Mouse (Mus musculus) frontal cortex, postnatal 10 days (tissue): ENCODE measurements at regions not wholly inside any gene's neighbourhood (a gene's known extent, or its start where the extent isn't known, plus 50 kb on each side); places are given as distances from the start of the nearest gene placed in this dataset.

Experiments
- DNase-seq, 2 experiments: peaks; one replicate each; pipeline ENCODE4 v3.0.0; 2022; ENCODE audit warnings: low spot score in 2 of 2, mixed read lengths in 1 of 2

DNA sequence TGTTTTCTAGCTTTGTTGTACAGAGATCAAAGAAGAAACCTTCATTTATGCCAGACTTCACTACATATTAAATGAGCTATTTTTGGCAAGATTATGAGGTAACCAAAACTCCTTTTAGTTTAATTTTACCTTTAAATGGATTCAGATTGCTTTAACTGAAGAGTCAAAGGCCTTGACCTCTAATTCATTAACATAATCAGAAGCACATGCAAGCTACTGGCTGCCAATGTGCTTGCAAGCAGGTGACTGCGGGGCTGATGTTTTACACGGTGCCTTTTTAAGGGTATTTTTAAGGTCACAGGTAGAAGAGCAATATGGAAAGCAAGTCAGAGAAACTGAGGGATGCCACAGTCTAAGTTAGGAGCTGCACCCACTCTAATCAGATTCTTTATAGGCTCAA lies 1066.0 kb upstream of the Zeb2 start:
- DNase-seq = no peak

- DNase-seq = no peak
Measured at GRCm38 (mm10) chr2:46179741-46180140, 1062.5 kb upstream of the Zeb2 start.

GRCm38 (mm10) chr2:46168488-46168887 lies 1051.3 kb upstream of the Zeb2 start:
- DNase-seq = no peak

- no peak for DNase-seq
Measured at GRCm38 (mm10) chr2:46149848-46150247, 1032.7 kb upstream of the Zeb2 start.

DNA sequence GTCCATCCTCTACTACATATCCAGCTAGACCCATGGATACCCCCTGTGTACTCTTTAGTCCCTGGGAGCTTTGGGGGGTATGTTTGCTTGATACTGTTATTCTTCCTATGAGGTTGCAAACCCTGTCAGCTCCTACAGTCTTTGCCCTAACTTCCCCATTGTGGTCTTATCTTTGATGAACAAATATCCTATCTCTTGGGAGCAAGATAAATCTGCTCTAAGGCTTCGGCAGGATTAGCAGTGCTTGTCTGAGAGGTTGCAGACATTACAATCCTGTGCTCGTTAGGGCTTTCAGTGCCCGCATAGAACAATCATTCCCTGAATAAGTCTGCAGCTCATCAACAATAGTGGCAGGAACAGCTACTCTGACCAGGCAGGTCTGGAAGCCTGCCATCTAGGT lies 1002.7 kb upstream of the Zeb2 start:
- DNase-seq = no peak

- no peak for DNase-seq
Measured at GRCm38 (mm10) chr2:46106991-46107390, 989.8 kb upstream of the Zeb2 start.

DNA sequence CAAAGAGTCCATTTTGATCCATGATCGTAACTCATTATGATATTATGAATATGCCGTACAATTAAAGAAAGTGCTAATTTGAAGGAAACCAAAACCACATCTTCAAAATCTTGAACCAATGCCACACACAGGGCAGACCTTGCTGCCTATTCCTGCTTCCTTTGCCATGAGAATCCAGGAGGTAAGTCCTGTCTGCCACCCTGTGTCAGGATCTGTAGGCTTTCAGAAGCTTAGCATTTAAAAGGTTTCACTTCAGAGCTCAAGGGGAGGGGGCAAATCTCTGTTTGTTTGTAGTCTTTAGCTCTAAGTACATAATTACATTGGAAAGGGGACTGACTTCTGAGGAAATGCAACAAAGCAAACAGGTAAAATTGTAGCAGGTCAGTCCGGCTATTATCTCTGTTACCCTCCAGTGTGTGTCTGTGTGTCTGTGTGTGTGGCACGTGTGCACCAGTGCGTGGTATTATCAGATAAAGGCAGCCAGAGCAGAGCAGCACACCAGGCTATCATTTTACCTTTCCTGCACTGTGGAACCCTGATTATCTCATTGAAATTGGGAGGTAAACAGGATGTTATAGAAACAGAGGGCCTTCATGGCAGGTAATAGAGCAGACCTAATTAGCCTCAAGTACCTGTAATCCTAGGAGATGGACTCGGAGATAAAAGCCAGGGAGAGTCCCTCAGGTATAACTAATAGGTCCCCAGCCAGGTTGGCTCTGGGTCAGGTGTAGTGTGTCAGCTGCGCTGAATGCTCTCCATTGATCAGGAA lies 948.0 kb upstream of the Zeb2 start:
- DNase-seq = no peak

GRCm38 (mm10) chr2:46055729-46056128 lies 938.5 kb upstream of the Zeb2 start:
- no peak for DNase-seq

DNA sequence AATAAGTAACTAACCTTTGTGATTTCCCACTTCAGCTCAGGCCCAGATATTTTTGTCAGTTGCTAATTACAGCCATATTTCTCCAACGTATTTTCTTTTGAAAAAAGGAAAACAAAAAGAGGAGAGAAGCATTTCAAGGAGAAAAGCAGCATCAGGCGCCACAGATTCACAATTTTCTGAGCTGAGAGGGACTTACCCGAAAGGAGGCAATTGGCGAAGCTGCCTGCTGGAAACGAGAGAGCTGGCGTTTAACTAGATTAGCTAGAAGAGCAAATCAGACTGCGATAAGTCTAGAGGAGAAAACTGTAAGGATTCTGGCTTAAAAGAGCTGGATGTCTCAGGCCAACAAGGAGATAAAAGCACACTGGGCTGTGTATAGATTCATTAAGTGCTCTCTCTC lies 937.7 kb upstream of the Zeb2 start:
- no peak for DNase-seq

DNA sequence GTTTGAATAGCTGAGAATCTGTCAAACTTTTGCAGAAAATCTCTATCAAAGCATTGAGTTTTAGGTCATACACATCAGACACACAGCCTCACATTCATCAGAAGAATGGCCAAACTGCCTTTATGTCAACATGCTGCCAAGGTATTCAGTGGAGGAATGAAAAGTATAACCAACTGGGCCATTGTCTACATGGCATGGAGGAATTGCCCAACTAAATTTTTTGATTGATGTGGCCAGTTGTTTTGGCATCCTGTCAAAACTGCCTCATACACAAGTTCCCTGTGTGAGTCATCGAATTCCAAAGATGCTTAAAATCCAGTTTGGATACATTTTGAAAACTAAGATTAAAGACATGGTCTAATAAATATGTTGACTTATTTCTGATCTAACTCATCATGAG lies 904.7 kb upstream of the Zeb2 start:
- no peak for DNase-seq

GRCm38 (mm10) chr2:46013771-46014269 lies 896.6 kb upstream of the Zeb2 start:
- no peak for DNase-seq

DNA sequence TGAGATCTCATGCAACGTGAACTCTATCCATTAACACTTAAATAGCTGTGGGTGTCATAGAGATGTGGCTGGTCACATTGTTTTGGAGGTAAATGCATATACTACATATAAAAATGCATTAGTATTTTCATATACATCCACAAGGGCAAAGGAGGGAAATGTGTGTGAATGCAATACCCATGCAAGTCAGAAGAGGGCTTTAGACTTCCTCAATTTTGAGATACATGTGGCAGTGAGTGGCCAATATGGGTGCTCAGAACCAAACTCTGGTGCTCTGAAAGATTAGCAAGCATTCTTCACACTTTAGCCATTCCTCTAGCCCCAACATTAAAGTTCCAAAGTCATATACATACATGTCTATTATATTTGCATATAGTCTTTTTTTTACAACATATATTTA lies 895.5 kb upstream of the Zeb2 start:
- no peak for DNase-seq

DNA sequence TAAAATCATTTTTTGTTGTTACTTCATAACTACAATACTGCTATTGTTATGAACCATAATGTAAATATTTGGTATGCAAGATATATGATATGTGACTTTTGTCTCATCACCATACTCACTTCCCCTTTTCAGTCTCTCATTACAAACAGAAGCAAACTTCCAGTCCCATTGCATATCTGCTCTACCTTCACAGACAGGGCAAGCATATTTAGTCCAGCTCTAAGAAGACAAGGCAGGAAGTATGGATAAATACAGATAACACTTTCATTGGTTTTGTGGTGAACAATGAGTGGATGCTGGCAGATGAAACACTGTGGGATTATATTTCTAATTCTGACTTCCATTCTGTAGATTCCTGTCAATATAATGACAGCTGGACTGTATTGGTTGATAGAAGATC lies 858.0 kb upstream of the Zeb2 start:
- DNase-seq = no peak

DNA sequence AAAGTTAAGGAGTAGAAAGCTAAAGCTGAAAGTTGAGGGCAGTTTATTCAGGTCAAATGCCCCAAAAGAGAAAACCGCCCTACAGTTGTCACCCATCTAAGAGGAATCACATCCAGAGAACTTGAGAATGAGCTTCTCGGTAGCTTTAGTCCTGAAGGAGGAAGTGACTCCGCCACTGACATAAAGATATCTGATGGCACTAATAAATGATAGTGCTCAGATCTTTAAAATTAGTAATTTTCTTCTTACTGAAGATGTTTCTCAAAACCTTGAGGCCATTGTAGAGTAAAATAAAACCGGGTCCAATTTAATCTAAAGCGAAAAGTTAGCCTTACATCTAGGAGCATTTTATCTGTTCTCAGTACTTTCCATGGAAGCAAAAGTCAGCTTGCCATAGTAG lies 851.4 kb upstream of the Zeb2 start:
- DNase-seq = no peak

DNA sequence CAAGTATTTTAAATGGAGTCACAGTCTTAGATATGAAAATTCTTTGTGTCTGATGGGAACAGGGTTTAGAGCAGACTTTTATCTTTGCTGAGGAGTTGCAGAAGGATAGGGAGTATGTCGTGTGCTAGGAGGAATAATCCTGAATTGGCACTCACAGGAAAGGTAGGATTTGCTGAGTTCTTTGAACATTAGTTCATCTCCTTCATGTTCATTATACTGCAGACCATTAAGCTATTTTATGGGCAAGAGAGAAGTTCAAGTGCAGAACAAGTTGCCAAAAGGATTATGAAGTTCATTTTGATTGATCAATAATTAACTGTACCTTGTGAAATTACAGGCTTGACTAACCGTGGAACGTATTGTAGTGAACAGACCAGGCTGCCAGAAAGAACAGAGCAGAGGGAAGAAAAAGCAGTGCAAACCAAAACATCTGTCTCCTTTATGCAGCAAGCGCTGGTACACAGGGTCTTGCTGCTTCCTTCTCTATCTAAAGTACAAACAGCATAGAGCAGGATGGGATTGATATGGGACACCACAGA lies 839.7 kb upstream of the Zeb2 start:
- DNase-seq = no peak

DNA sequence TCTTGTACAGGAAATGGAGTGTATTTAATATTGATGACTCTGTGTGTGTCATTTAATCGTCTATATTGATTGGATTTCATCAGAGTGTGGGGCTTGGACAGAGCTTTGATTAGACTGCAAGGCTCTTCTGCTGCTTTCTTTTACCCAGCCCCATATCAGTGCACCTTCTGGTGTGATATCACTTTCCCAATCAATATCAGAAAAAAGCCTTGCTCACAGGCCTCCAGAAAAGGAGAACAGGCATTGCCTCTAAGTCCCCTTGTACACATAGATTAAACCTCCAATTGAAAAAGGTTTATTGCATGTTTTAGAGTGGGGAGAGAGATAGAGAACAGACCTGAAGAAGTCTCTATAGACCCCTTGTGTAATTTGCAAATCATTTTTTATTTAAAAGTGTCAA lies 831.6 kb upstream of the Zeb2 start:
- DNase-seq = no peak

DNA sequence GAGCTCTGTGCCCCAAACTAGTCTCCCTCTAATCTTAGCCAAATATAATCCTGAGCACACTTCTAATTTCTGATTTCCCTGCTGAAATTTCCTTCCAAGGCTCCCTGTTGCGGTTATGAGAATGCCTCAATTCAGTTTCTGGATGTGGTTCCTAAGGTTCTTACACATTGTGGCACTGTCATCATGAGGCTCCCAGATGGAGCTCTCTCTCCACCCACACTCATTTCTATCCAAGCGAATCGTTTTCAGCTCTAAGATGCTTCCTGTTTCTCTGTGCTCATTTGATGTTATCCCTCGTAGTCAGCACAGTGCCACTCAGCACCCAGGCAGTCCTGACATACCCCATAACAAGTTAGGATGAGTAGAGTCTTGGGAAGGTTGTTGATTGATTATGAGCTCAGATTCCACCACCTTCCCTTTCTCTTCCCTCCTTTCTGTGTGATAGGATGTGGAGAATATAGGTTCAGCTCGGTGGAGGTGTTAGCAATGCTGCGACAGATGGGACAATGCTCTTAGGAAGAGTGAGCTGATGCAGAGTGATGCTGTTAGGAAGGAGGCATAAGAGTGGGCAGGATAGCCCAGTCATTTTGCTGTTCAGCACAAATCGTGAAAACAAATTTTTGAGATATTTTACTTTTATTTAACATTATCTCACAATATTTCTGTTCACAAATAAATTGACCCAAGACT lies 808.7 kb upstream of the Zeb2 start:
- DNase-seq = no peak

- DNase-seq = no peak
Measured at GRCm38 (mm10) chr2:45908871-45909270, 791.7 kb upstream of the Zeb2 start.

DNA sequence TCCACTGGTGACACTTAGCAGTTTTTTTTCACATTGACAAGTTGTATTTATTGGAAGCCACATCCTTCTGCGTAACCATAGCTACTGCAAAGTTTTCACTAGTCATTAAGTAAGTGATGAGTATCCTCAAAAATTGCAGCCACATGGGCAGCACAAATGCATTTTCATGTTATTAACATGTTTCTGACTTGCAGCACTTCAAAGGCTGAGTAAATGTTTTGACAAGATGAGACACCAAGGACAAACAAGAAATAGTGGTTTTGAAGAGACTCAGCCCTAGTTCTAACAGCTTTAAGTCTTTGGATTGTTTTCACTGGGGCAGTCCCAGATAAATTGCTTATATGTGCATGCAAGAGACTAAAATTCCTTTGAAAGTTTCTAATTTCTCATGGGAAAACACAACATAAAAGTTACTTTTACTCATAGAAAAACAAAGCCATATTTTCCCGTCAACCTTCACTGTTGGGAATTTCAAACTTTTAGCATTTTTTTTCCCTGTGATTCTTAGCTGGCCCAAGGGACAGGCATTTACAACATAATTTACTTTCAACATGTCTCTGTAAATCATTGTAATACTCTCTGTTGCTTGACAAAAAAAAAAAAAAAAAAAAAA lies 787.5 kb upstream of the Zeb2 start:
- DNase-seq = no peak

GRCm38 (mm10) chr2:45904090-45904489 lies 786.9 kb upstream of the Zeb2 start:
- DNase-seq = no peak

- no peak for DNase-seq
Measured at GRCm38 (mm10) chr2:45903350-45903749, 786.2 kb upstream of the Zeb2 start.

DNA sequence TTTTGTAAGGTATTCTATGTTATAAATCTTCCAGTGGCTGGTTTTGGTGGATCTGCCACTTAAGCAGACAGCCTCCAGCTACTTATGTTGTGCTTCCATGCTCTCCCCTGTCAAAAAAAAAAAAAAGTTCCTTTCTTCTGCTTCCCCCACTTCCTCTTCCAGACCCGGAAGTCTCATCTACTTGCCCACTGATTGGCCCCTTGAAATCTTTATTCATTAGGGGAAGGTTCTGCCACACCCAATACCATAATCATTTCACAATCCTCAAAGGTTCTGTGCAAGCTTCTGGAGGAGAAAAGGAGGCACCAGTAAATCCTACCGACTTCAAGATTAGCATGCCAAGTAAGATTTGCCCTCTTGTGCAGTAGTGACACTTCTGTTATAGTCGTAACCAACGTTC lies 784.7 kb upstream of the Zeb2 start:
- DNase-seq = no peak

DNA sequence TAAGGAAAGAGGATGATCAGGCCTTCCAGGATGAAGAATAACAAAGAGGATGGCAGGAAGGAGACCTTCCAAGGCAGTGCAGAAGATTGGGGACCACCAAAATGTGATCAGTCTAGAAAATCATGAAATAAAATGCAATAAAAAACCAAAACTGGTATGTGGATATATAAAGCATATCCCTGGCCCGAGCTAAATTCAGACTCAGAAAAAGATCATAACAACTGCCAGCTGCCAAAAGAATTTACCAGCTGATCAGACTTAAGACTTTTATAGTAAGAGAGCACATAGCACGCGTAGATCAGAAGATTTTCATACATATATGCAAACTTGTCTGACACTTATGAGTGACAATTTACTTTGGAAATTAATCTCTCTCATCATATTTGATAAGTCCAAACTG lies 767.5 kb upstream of the Zeb2 start:
- no peak for DNase-seq
